Mouse (Mus musculus): ENCODE measurements around the gene Sec16b.

GRCm38 (mm10) chr1:157480901-157481300 is 25.6 kb upstream of the Sec16b start:
- TF ChIP-seq CTCF (conservative IDR thresholded peaks at IDR 0.05; ENCODE audit: low read length) (no peak), POU5F1 (IDR thresholded peaks at IDR 0.05; ENCODE audit: borderline replicate concordance, low read length) (no peak), NANOG (IDR thresholded peaks at IDR 0.05; ENCODE audit: borderline replicate concordance, low read length) (no peak)

Measured in E14TG2a.4 (cell line).